Mouse (Mus musculus) left cerebral cortex, postnatal 10 days (tissue): ENCODE measurements at regions not wholly inside any gene's neighbourhood (a gene's known extent, or its start where the extent isn't known, plus 50 kb on each side); places are given as distances from the start of the nearest gene placed in this dataset.
A peak's percentile ranks its signal among the peaks of the same experiment; 100 is the strongest.

Experiments
- DNase-seq, 2 experiments: peaks; one replicate each; pipeline ENCODE4 v3.0.0; 2021 to 2022; ENCODE audit warnings: low spot score in 2 of 2, mixed read lengths in 1 of 2; ENCODE audit errors: extremely low spot score in 1 of 2
- intact Hi-C: fragments of 180-260 bp; cut with DNase I; formaldehyde crosslinking; loops from one replicate; pipeline ENCODE4 v1.15.1; 2025

- no peak for DNase-seq
- intact Hi-C loops = no loop called here
These were observed 881.6 kb downstream of the Lrfn5 start for GRCm38 (mm10) chr12:62404558-62404957.

- intact Hi-C loops = no loop called here
- no peak for DNase-seq
These were observed 905.7 kb downstream of the Lrfn5 start for GRCm38 (mm10) chr12:62428692-62429091.

- DNase-seq = peak in 1 of 2 experiments; percentile 3
These were observed 927.7 kb downstream of the Lrfn5 start for GRCm38 (mm10) chr12:62450618-62451017.

GRCm38 (mm10) chr12:62483382-62483781 is 960.4 kb downstream of the Lrfn5 start:
- no peak for DNase-seq
- intact Hi-C loops = no loop called here

More at GRCm38 (mm10) chr12:62450618-62451017, 927.7 kb downstream of the Lrfn5 start:
- intact Hi-C loops = no loop called here

- intact Hi-C loops = no loop called here
- no peak for DNase-seq
These were observed 1005.6 kb downstream of the Lrfn5 start for GRCm38 (mm10) chr12:62528524-62528923.

GRCm38 (mm10) chr12:62552384-62552783 is 1029.4 kb downstream of the Lrfn5 start:
- intact Hi-C loops = no loop called here
- no peak for DNase-seq

GRCm38 (mm10) chr12:62554622-62555021 is 1031.7 kb downstream of the Lrfn5 start:
- intact Hi-C loops = no loop called here
- DNase-seq = no peak

- intact Hi-C loops = no loop called here
These were observed 1040.8 kb downstream of the Lrfn5 start for GRCm38 (mm10) chr12:62563799-62564198.

More at GRCm38 (mm10) chr12:62563799-62564198, 1040.8 kb downstream of the Lrfn5 start:
- no peak for DNase-seq
